Mouse (Mus musculus): ENCODE results near the gene Bzw1.
A peak's percentile ranks its signal among the peaks of the same experiment; 100 is the strongest.

The Bzw1 gene

DNA sequence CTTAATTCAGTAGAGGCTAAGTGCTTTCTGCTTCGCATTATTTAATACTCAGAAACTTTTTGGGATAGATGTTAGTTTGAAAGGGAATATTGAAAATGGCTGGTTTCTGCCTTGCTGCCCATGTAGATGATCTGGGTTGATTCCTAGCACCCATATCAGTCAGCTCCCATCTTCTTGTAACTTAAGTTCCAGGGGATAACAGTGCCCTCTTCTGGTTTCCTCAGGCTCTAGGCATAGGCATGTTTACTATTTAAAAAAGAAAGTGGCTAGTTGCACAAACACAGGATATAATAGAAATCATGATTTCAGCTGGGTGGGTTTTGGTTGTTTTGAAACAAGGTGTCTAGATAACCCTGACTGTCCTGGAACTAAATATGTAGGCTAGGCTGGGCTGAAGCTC, 3.5 kb downstream of the Bzw1 start:
- no peak for DNase-seq (ENCODE audit: low spot score)

DNA sequence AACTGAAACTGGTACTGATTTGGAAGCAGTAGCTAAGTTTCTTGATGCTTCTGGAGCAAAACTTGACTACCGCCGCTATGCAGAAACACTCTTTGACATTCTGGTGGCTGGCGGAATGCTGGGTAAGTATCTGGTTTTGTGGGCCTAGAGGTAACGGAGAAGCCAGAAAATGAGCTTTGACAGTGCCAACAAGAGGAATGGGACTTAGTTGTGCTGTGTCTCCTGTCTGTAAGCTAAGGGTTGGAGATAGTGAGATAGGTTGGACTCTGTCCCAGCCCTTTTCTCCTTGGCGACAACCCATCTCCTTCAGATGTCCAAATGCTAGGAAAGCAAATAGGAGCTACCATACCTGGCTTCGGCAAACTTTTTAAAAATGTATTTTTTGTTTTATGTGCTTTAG, 5.0 kb downstream of the Bzw1 start:
- no peak for DNase-seq (ENCODE audit: low spot score)

DNA sequence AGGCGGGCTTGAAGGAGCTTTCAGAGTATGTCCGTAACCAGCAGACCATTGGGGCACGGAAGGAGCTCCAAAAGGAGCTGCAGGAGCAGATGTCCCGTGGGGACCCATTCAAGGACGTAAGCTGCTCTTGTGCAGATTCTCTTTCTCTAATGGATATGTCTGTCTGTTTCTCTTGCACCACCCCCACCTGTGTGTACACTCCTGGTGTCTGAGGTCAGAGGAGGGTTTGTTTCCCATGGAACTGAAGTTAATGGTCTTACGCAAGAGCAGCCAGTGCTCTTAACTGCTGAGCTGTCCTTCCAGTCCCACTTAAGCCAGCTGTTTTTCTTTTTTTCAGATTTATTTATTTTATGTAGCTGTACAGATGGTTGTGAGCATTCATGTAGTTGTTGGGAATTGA, 8.7 kb downstream of the Bzw1 start:
- DNase-seq (ENCODE audit: low spot score): no peak

DNA sequence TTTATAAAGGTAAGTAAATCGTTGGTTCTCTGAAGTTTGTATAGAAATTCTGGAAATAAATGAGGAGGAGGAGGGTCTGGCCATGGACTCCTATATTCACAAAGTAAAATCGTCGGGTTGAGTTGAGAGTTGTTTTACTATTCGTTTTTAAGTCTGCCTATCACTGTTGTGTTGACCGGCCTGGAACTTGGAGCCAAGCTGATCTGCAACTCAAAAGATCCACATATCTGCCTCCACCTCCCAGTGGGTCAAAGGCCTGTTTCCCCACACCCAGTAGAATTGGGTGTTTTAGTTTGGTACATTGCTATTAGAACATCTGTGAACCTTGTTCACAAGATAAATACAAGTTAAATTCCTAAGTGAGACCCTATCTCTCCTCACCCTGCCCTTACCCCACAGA, 11.0 kb downstream of the Bzw1 start:
- no peak for DNase-seq (ENCODE audit: low spot score)

DNA sequence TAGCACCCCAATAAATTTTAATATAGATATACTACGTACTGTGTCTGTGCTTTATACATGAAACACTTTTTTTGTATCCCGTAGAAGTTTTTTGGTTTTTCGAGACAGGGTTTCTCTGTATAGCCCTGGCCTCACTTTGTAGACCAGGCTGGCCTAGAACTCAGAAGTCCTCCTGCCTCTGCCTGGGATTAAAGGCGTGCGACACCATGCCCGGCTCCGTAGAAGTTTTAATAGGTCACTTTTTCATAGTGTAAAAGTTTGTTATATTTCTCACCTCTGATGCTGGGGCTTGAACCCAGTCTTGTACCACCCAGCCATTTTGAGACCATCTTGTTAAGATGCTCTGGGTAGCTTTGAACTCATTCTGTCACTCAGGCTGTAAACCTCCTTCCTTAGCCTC, 14.6 kb downstream of the Bzw1 start:
- no peak for DNase-seq (ENCODE audit: low spot score)

DNA sequence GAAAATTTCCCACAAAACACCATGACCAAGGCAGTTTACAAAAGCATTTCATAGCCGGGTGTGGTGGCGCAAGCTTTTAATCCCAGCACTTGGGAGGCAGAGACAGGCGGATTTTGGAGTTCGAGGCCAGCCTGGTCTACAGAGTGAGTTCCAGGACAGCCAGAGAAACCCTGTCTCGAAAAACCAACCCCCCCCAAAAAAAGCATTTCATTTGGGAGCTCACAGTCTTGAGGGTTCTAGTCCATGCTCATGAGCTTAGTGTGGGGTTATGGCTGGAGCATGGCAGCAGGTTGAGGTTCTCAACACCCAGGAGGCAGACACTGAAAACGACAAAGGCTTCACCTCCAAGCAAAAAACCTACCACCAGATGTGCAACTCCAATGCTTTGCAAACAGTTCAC, 15.4 kb downstream of the Bzw1 start:
- DNase-seq (ENCODE audit: low spot score): no peak

DNA sequence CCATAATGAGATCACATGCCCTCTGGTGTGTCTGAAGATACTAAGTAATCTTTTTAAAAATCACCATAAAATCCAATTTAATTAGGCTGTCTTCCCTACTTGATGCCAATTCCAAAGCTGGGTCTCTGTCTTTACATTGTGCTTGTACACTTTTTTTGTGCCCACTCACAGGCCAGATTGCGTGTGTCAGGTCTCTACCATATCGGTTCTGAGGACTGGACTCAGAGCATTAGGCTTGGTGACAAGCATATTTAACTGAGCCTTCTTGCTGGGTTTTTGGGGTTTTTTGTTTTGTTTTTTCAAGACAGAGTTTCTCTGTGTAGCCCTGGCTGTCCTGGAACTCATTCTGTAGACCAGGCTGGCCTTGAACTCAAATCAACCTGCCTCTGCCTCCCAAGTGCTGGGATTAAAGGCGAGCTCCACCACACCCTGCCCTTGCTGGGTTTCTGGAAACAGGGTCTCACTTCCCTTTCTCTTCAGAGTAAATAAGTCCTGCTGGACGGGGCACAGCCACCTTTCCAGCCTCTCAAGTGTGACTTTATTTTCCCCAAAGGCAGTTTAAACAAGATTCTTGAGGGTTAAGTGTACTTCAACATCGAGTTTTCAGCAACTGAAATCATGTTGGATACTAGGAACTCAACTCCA, 17.0 kb downstream of the Bzw1 start:
- DNase-seq (ENCODE audit: low spot score): no peak

DNA sequence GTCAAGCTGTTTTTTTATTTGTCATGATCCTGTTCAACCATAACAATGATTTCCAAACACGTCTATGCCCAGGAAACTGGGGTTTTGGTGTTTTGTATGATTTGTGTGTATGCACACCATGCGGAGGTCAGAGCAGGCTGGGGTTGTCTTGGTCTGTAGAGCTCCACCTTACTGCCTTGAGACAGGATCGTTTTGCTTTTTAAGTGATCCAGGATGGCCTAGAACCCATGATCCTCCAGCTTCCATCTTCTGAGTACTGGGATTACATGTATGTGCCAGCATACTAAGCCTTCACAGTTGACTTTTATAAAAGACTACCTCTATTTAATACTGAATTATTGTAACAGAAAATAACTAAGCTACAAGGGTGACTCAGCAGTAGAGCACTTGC, 17.5 kb downstream of the Bzw1 start:
- no peak for DNase-seq (ENCODE audit: low spot score)

DNA sequence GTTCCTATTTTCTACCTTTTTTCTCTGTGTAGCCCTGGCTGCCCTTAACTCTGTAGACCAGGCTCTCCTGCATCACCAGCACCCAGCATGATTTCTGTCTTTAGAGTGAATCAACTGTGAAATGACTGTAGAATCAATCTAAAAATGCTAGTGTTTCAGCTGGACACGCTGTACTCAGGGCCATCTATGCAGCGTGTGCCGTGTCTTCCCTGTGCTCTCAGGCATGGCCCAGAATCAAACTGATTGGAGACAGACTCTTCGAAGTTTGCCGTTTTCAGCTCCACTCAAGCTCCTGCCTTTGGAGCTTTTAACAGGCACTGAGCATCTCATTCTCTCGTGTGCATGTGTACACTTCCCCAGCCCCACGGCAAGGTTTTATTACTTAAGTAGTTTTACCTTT, 18.1 kb downstream of the Bzw1 start:
- DNase-seq (ENCODE audit: low spot score): no peak

DNA sequence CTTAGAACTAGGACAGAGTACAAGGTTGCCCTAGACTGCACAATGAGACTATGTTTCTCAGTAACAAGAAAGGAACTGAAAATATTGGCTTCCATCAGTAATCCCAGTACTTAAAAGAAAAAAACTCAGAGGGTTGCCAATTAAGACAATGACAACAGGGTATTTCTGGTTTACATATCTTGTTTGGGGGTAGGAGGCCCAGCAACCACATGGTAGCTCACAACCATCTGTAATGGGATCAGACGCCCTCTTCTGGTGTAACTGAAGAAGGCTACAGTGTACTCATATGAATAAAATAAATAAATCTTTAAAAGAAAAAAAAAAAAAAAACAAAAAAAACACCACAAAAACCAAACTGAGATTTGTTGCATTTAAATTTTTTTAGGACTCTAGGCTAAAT, 22.7 kb downstream of the Bzw1 start:
- DNase-seq (ENCODE audit: low spot score): no peak

DNA sequence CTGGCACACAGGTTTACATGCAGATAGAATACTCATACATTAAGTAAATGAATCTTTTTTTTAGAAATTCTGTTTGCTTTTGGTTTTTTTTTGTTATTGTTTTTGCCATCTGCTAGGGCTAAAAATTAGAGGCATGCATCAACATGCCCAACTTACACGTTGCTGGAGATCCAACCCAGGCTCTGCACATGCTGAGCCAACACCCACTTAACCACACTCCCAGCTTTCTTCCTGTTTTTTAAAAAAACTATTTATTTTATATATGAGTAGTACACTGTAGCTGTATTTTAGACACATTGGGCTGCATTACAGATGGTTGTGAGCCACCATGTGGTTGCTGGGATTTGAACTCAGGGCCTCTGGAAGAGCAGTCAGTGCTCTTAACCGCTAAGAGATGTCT, 23.4 kb downstream of the Bzw1 start:
- DNase-seq (ENCODE audit: low spot score): no peak

DNA sequence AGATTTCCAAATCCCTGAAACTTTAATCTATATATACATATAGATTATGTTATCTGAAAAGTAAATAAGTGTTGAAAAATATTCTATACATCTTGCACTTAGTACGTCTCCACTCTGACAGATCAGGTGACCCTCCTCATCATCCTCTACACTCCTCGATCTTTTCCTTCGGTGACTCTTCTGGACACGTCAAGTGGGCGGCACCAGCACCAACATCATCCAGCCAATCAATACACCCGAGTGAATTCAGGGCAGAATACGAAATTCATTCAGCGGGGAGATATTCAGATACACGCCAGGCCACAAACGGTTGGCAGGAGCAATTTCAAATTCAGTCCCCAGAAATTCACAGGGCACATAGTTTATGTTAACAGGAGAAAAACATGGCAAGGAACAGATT, 27.3 kb downstream of the Bzw1 start:
- DNase-seq (ENCODE audit: low spot score): no peak

DNA sequence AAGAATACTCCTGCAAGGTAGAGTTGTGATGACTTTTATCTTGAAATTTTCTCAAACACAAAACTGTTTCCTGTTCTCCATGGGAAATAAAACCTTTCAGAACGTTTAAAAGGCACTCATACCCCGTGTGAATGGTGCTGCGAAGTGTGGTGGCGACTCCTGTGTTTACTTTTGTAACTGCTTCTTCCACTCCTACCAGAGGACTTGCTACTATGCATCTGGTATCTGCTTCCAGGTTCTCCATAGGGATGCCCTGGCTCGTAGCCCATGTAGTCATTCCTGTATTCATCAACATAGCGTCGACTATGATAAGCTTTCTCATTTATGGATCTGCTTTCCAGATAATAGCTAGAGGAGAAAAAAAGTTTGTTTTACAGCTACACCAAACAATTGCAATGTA, 28.3 kb downstream of the Bzw1 start:
- no peak for DNase-seq (ENCODE audit: low spot score)

DNA sequence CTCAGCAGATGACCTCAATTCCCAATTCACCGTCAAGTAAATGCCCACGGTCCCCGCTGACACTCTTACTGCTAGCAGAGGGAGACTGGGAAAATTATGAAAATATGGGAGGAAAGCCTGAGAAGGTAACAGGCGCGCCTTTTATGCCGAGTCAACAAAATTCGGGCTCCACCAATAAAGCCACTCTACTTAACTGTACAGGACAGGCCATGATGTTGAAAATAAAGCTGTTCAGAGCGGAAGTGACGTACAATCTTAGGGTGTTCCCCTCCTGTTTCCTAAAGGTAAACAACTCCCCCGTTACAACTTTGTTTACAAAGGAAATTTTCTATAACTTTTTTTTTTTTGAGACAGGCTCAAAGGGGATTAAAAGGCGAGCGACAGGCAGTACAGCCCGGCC, 30.2 kb downstream of the Bzw1 start:
- no peak for DNase-seq (ENCODE audit: low spot score)

DNA sequence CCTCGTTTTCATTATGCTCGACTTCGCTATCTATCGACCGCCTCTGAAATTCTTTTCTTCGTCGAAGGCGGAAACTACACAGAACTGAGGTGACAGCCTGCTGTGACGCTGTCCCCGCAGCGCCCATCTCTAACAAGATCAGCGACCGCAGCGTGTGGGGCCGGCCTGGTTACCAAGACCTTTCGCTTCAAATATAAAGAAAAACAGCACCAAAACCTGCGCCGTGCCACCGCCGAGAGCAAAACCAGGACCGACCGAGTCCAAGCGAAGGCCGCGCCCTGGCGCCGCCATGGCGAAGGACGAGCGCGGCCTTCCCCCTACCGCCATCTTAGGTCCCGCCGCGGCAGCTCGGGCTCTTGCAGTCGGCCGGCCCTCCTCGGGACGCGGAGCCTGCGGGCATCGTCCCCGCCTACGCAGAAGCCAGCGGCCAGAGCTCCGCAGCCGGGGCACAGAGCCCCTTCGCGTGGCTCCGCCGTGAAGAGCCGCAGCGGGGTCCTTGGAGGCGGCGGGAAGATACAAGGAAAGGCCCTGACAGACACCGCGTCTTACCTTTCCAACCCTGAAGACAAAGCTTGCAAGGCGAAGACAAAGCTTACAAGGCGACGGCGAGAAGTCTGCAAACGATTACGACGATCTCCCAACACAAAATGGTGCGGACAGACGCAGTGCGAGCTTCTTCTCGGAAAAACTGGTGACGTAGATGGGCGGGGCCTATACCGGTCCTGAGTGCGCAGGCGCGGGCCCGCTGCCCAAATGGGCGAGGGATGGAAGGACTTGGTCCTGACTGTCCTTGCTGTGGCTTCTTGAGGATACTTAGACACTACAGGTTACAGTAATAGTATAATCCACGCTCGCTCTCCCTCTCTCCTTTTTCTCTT, 30.9 kb downstream of the Bzw1 start, which contains the start of gene Clk1:
Gene Clk1, minus strand, starts transcription at position 696 of the 878 bp plus-strand sequence.
- DNase-seq (ENCODE audit: low spot score): peak; percentile 99

DNA sequence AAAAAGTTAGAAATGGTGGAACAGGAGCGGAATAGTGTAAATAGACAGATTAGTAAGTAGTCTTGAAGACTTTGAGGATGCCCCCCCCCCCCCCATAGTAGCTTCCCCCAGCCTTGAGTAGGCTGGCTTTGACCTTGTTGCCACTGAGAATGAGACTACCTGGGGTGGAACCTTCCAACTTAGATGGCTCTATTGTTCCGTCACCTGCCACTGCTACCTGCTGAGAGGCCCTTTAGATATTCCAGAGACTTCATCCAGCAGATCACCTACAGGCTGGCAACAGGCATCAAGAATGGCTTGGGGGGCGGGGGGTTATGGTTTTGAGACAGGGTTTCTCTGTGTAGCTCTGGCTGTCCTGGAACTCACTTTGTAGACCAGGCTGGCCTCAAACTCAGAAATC, 31.9 kb downstream of the Bzw1 start:
- DNase-seq (ENCODE audit: low spot score): no peak

DNA sequence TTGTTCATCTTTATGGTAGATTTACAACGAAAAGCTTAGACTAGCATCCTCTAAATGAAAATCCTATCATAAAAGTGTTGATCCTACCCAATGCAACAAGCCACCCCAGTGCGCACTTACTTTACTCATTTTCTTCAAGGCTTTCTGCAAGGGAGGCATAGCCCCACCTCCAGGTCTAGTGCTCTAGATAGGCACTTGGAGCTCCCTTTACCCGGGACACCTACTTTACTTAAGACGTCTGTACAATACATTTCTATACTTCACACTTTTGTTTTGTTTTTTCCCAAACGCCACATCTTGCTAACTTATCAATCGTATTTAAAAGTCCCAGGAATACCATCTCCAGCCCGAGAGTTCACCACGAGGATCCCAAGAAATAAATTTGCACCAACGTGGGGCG, 52.0 kb downstream of the Bzw1 start:
- DNase-seq (ENCODE audit: low spot score): no peak

DNA sequence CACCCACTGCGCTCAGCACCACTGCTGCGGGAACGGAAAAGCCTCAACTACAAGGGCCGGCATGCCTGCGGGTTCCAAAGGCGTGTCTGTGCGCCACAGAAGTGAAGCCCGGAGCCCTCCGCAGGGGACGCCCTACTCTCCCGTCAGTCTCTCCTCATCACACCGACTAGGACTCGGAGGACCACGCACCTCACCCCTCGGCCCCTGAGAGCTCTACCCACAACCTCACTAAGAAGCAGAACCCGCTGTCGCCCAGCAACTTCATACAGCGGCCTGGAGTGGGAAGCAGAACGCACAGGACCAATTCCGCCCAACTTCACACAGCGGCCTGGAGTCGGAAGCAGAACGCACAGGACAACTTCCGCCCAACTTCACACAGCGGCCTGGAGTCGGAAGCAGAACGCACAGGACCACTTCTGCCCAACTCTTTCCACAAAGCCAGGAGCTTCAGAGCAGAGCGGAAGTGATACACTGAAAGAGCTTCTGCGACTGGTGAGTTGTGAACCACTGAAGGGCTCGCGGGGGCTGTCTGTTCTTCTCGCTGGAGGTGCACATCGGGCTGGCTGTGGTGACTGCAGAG, 52.5 kb downstream of the Bzw1 start, which contains the start of the genes Nif3l1 and Ppil3:
Gene Nif3l1, plus strand, starts transcription at position 9 of the 580 bp plus-strand sequence.
Gene Ppil3, minus strand, starts transcription at position 344 of the 580 bp plus-strand sequence.
- DNase-seq (ENCODE audit: low spot score): peak; percentile 80

DNA sequence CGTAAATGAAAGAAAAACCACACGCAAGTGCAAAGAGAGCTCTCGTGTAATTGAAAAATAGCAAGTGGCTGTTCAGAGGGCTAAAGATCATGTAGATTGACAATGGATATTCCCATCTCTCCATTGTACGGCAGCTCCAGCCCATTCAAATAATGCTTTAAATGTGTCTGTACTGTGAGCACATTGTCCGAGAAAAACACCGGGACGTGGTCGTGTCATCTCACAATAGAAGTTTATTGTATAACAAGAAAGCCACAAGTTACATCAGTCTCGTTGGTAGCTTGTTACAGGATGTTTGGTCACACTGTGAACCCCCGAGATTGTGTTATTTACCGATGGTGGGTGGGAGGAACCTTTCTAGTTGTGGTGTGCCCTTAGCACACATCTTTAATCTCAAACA, 53.2 kb downstream of the Bzw1 start:
- no peak for DNase-seq (ENCODE audit: low spot score)

DNA sequence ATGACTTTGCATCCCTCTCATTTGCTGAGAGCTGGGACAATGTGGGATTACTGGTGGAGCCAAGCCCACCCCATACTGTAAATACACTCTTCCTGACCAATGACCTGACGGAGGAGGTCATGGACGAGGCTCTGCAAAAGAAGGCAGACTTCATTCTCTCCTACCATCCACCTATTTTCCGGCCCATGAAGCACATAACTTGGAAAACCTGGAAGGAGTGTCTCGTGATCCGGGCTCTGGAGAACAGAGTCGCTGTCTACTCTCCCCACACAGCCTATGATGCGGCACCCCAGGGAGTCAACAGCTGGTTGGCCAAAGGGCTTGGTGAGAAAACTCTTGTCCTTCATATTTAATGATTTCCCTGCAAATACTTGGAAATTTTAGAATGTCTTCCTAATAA, 55.1 kb downstream of the Bzw1 start:
- DNase-seq (ENCODE audit: low spot score): no peak

DNA sequence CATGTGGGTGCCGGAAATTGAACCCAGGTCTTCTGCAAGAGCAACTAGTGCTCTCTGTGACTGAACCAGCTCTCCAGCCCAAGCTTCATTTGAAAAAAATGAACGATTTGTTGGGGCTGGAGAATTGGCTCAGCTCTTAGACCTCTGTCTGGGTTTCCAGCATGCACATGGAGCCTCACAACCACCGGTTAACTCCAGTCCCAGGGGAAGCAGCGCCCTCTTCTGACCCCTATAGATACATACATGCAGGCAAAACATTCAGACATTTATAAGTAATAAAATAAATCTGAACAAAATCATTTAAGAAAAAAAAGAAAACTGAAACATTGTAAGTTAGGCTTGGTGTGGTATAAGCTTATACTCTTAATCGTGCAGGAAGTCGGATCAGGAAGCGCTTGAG, 55.7 kb downstream of the Bzw1 start:
- no peak for DNase-seq (ENCODE audit: low spot score)

DNA sequence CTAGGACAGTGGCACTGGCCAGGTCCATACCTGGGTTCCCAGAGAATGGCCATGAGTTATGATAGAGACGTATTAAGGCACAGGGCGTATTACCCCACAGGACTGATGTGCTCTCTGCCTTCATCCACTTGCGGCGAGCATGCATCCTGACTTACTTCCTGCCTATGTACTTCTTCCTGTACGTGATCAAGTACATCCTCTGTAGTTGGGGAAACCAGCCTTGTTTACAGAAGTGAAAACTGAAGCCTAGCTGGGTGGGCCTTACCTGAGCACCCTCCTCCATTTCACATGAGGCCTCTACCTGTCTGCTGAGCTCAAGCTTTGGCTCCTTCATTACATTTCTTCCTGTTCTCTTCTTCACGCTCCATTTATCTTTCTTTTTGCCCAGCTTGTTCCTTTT, 61.6 kb downstream of the Bzw1 start:
- no peak for DNase-seq (ENCODE audit: low spot score)
